Mouse (Mus musculus) left cerebral cortex, postnatal 36 days (tissue): ENCODE measurements around the gene Olfr1291-ps1. TPM values are rescaled to one million over a fixed set of nuclear protein-coding genes. Genes with fewer than 3 reads are reported as not detected.

Experiments
- DNase-seq, 2 experiments: peaks; one replicate each; pipeline ENCODE4 v3.0.0; 2021 to 2022; ENCODE audit warnings: low spot score in 2 of 2, mixed read lengths in 1 of 2
- intact Hi-C: fragments of 180-260 bp; cut with DNase I; formaldehyde crosslinking; loops from one replicate; pipeline ENCODE4 v1.15.1; 2025
- total RNA-seq, 2 experiments: library from RNA; stranded (reverse); gene quantifications; 2 replicates each; pipeline ENCODE4 v1.2.3; 2021

The Olfr1291-ps1 gene
- not detected for total RNA-seq

DNA sequence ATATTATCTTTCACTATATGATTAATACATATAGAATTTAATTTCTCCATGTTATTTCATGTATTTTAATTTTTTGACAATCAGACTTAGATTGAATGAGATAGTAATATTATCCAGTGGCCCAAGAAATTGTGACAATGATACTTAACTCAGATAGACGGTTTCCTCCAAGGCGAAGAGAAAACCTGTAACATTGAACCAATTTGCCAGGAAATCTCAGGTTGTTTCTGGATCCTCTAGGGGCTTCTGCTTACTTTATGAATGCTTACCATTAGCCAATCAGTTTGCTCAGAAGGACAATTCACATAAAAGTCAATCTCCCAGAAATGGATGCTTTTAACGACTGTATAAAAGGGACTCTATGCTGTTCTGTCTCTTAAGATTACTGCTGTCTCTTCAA, at the start of gene Olfr1291-ps1:
Gene Olfr1291-ps1, plus strand, starts transcription at position 301 of the 400 bp plus-strand sequence.
- intact Hi-C loops = no loop called here
- DNase-seq = no peak

GRCm38 (mm10) chr2:111448842-111449241, 48.1 kb upstream of the Olfr1291-ps1 start, which contains the start of gene Olfr1287:
Gene Olfr1287 (plus strand): TSS chr2:111449142.
- intact Hi-C loops = no loop called here
- DNase-seq = no peak

GRCm38 (mm10) chr2:111473801-111474200, 23.2 kb upstream of the Olfr1291-ps1 start, which contains the start of gene Olfr1288:
Gene Olfr1288 (plus strand): TSS chr2:111474101.
- intact Hi-C loops = no loop called here
- no peak for DNase-seq

DNA sequence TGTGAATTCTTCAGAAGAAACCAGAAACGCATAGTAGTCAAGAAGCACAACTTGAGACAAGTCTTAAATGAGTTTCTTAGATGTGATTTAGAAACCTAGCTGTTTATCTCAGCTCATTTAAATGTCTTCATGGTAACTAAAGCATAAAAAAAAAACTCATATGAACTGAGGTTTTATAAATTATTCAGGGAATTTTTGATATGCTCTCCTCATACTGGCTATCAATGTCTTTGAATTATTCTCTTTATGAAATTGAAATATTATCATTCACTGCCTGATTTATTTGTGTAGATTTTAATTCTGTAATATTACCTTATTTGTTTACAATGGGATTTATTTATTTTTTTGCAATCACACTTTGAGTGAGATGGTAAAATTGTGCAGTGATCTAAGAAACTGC, 16.5 kb upstream of the Olfr1291-ps1 start, which contains the start of gene Olfr1289:
Gene Olfr1289, plus strand, starts transcription at position 301 of the 400 bp plus-strand sequence.
- intact Hi-C loops = no loop called here
- no peak for DNase-seq

GRCm38 (mm10) chr2:111493729-111494128, 3.3 kb upstream of the Olfr1291-ps1 start, which contains the start of gene Olfr1290:
Gene Olfr1290 (minus strand): TSS chr2:111493829.
- intact Hi-C loops = no loop called here
- DNase-seq = no peak

GRCm38 (mm10) chr2:111517451-111517850, 20.5 kb downstream of the Olfr1291-ps1 start:
- DNase-seq = no peak
- intact Hi-C loops = no loop called here

GRCm38 (mm10) chr2:111524903-111525302, 27.9 kb downstream of the Olfr1291-ps1 start, which contains the start of gene Olfr1293-ps:
Gene Olfr1293-ps (plus strand): TSS chr2:111525203.
- intact Hi-C loops = loop anchor here (5.0 kb wide), 1 partner anchor 368 kb away; no protein-coding TSS in a partner anchor
- no peak for DNase-seq

- intact Hi-C loops = no loop called here
- no peak for DNase-seq
Measured at GRCm38 (mm10) chr2:111540191-111540590, 43.2 kb downstream of the Olfr1291-ps1 start, which contains the start of gene Olfr1294. Gene Olfr1294 (minus strand): TSS chr2:111540291.

Other genes with a start within 250 kb of the Olfr1291-ps1 start
- gene Olfr1276, start 242.7 kb upstream of the Olfr1291-ps1 start, total RNA-seq = not detected
- not detected for gene Olfr1277, start 223.1 kb upstream of the Olfr1291-ps1 start, total RNA-seq
- not detected for gene Olfr1278, start 207.0 kb upstream of the Olfr1291-ps1 start, total RNA-seq
- not detected for gene Olfr1279, start 196.5 kb upstream of the Olfr1291-ps1 start, total RNA-seq
- not detected for gene Olfr1280, start 183.2 kb upstream of the Olfr1291-ps1 start, total RNA-seq
- gene Olfr1281, start 170.7 kb upstream of the Olfr1291-ps1 start, total RNA-seq = not detected
- gene Olfr1282, start 161.1 kb upstream of the Olfr1291-ps1 start, total RNA-seq = not detected
- not detected for gene Olfr1283, start 130.4 kb upstream of the Olfr1291-ps1 start, total RNA-seq
- not detected for gene Olfr1284, start 121.7 kb upstream of the Olfr1291-ps1 start, total RNA-seq
- not detected for gene Olfr1286, start 74.1 kb upstream of the Olfr1291-ps1 start, total RNA-seq
- not detected for gene Olfr1287, start 48.0 kb upstream of the Olfr1291-ps1 start, total RNA-seq
- gene Olfr1288, start 23.1 kb upstream of the Olfr1291-ps1 start, total RNA-seq = not detected
- not detected for gene Olfr1289, start 16.4 kb upstream of the Olfr1291-ps1 start, total RNA-seq
- not detected for gene Olfr1290, start 3.4 kb upstream of the Olfr1291-ps1 start, total RNA-seq
- not detected for gene Olfr1293-ps, start 28.0 kb downstream of the Olfr1291-ps1 start, total RNA-seq
- gene Olfr1294, start 43.1 kb downstream of the Olfr1291-ps1 start, total RNA-seq = not detected
- gene Olfr1295, start 72.5 kb downstream of the Olfr1291-ps1 start, total RNA-seq = not detected
- gene Olfr1297, start 129.3 kb downstream of the Olfr1291-ps1 start, total RNA-seq = not detected
- gene Olfr1298, start 152.0 kb downstream of the Olfr1291-ps1 start, total RNA-seq = not detected
- not detected for gene Olfr1299, start 164.2 kb downstream of the Olfr1291-ps1 start, total RNA-seq